Mouse (Mus musculus) cerebellum, adult 18-20 months (tissue): ENCODE measurements around the gene Kif7.

Source experiments
- DNase-seq, 2 experiments: peaks; one replicate each; pipeline ENCODE4 v3.0.0; 2021

The Kif7 gene

GRCm38 (mm10) chr7:79721386-79721977, 6.0 kb upstream of the Kif7 start:
- no peak for DNase-seq

GRCm38 (mm10) chr7:79710831-79711230, 4.7 kb downstream of the Kif7 start:
- DNase-seq: peak; percentile 14 to 33

- DNase-seq: peak; percentile 49 to 74
These were observed 5.4 kb downstream of the Kif7 start for GRCm38 (mm10) chr7:79710130-79710607.

GRCm38 (mm10) chr7:79705210-79705609, 10.3 kb downstream of the Kif7 start:
- no peak for DNase-seq

GRCm38 (mm10) chr7:79702755-79703154, 12.8 kb downstream of the Kif7 start:
- no peak for DNase-seq

GRCm38 (mm10) chr7:79696495-79696894, 19.0 kb downstream of the Kif7 start:
- DNase-seq: no peak

- DNase-seq: no peak
These were observed 35.3 kb downstream of the Kif7 start for GRCm38 (mm10) chr7:79680231-79680630.

- no peak for DNase-seq
These were observed 36.3 kb downstream of the Kif7 start for GRCm38 (mm10) chr7:79679186-79679585.

GRCm38 (mm10) chr7:79670900-79671604, 44.5 kb downstream of the Kif7 start:
- no peak for DNase-seq

- DNase-seq: no peak
These were observed 48.8 kb downstream of the Kif7 start for GRCm38 (mm10) chr7:79666690-79667089.

- no peak for DNase-seq
These were observed 54.1 kb downstream of the Kif7 start for GRCm38 (mm10) chr7:79661253-79661890.

GRCm38 (mm10) chr7:79660291-79661150, 55.0 kb downstream of the Kif7 start:
- peak in 1 of 2 experiments; percentile 10 for DNase-seq

GRCm38 (mm10) chr7:79659578-79660290, 55.8 kb downstream of the Kif7 start, which contains the start of gene Ticrr:
Gene Ticrr, plus strand, starts transcription at chr7:79660196.
- peak; percentile 89 to 95 for DNase-seq

- DNase-seq: no peak
These were observed 60.9 kb downstream of the Kif7 start for GRCm38 (mm10) chr7:79654586-79654985.

- no peak for DNase-seq
These were observed 61.3 kb downstream of the Kif7 start for GRCm38 (mm10) chr7:79654185-79654584.

GRCm38 (mm10) chr7:79649005-79649404, 66.5 kb downstream of the Kif7 start:
- peak; percentile 33 to 51 for DNase-seq
